Mouse (Mus musculus): Measurements from ENCODE around the gene Msn.

Gene Msn

GRCm38 (mm10) chrX:96095509-96096499 is at the start of gene Msn:
Msn (plus strand) TSS chrX:96096042.
- DNase-seq, result peak; percentile 6

- DNase-seq, result no peak
Measured at GRCm38 (mm10) chrX:96052798-96053197, 43.0 kb upstream of the Msn start.

GRCm38 (mm10) chrX:96077747-96078146 is 18.1 kb upstream of the Msn start:
- DNase-seq, result no peak

GRCm38 (mm10) chrX:96086259-96086658 is 9.6 kb upstream of the Msn start:
- no peak for DNase-seq

GRCm38 (mm10) chrX:96096513-96097210 is 820 bp downstream of the Msn start:
- DNase-seq, result no peak

- DNase-seq, result no peak
Measured at GRCm38 (mm10) chrX:96097491-96097970, 1.7 kb downstream of the Msn start.

- DNase-seq, result no peak
Measured at GRCm38 (mm10) chrX:96099003-96099402, 3.2 kb downstream of the Msn start.

- no peak for DNase-seq
Measured at GRCm38 (mm10) chrX:96107427-96108291, 11.8 kb downstream of the Msn start.

- DNase-seq, result no peak
Measured at GRCm38 (mm10) chrX:96113106-96113634, 17.3 kb downstream of the Msn start.

GRCm38 (mm10) chrX:96115501-96115900 is 19.7 kb downstream of the Msn start:
- no peak for DNase-seq

GRCm38 (mm10) chrX:96117366-96117765 is 21.5 kb downstream of the Msn start:
- no peak for DNase-seq

GRCm38 (mm10) chrX:96119997-96120396 is 24.2 kb downstream of the Msn start:
- no peak for DNase-seq

- no peak for DNase-seq
Measured at GRCm38 (mm10) chrX:96121912-96122311, 26.1 kb downstream of the Msn start.

- DNase-seq, result no peak
Measured at GRCm38 (mm10) chrX:96126803-96127202, 31.0 kb downstream of the Msn start.

GRCm38 (mm10) chrX:96130139-96130538 is 34.3 kb downstream of the Msn start:
- DNase-seq, result no peak

- DNase-seq, result no peak
Measured at GRCm38 (mm10) chrX:96130663-96131062, 34.8 kb downstream of the Msn start.

- DNase-seq, result no peak
Measured at GRCm38 (mm10) chrX:96133260-96133659, 37.4 kb downstream of the Msn start.

- DNase-seq, result no peak
Measured at GRCm38 (mm10) chrX:96134243-96134661, 38.4 kb downstream of the Msn start.

GRCm38 (mm10) chrX:96134840-96135580 is 39.2 kb downstream of the Msn start:
- DNase-seq, result no peak

GRCm38 (mm10) chrX:96135581-96135980 is 39.7 kb downstream of the Msn start:
- DNase-seq, result no peak

- DNase-seq, result no peak
Measured at GRCm38 (mm10) chrX:96139262-96139661, 43.4 kb downstream of the Msn start.
